Mouse (Mus musculus) limb, embryonic 14.5 days (tissue): ENCODE results near the gene AC129217.1. TPM values are rescaled to one million over a fixed set of nuclear protein-coding genes. Genes with fewer than 3 reads are reported as not detected.
A peak's percentile ranks its signal among the peaks of the same experiment; 100 is the strongest.

Experiments used
- ATAC-seq: fragments of 200-750 bp; cut with Nextera tagmentation; 2 replicates; pipeline ENCODE4 v1.8.0; 2017; ENCODE audit warnings: low read depth, moderate number of reproducible peaks, moderate TSS enrichment; ENCODE audit not compliant: low FRiP score
- DNase-seq: peaks from one replicate; pipeline ENCODE4 v3.0.0-alpha.2; 2015; ENCODE audit warnings: low spot score
- H3K27ac ChIP-seq: fragments of 300-500 bp; sonication (generic); replicated peaks from 2 replicates; pipeline ENCODE4 v1.5.1; 2014; ENCODE audit warnings: low read depth, mild to moderate bottlenecking, low read length, moderate library complexity, mixed read lengths
- H3K27me3 ChIP-seq: fragments of 300-500 bp; sonication (generic); 2 replicates; pipeline ENCODE4 v1.6.1; 2014; ENCODE audit warnings: low read length, mixed read lengths; ENCODE audit not compliant: control insufficient read depth, insufficient read depth
- H3K36me3 ChIP-seq: fragments of 300-500 bp; sonication (generic); 2 replicates; pipeline ENCODE4 v1.6.1; 2014; ENCODE audit warnings: mild to moderate bottlenecking, low read length, moderate library complexity, mixed read lengths; ENCODE audit not compliant: control insufficient read depth, insufficient read depth
- H3K4me1 ChIP-seq: fragments of 300-500 bp; sonication (generic); 2 replicates; pipeline ENCODE4 v1.6.1; 2014; ENCODE audit warnings: antibody characterized with exemption, low read length, mixed read lengths; ENCODE audit not compliant: control insufficient read depth, insufficient read depth
- H3K4me2 ChIP-seq: fragments of 300-500 bp; sonication (generic); replicated peaks from 2 replicates; pipeline ENCODE4 v1.6.1; 2014; ENCODE audit warnings: low read depth, mild to moderate bottlenecking, low read length, moderate library complexity; ENCODE audit not compliant: severe bottlenecking
- H3K4me3 ChIP-seq: fragments of 300-500 bp; sonication (generic); replicated peaks from 2 replicates; pipeline ENCODE4 v1.5.1; 2014; ENCODE audit warnings: low read length
- H3K9ac ChIP-seq: fragments of 300-500 bp; sonication (generic); 2 replicates; pipeline ENCODE4 v1.6.1; 2014; ENCODE audit warnings: mild to moderate bottlenecking, low read depth, low read length, moderate library complexity; ENCODE audit not compliant: severe bottlenecking
- H3K9me3 ChIP-seq: fragments of 300-500 bp; sonication (generic); 2 replicates; pipeline ENCODE4 v1.6.1; 2016; ENCODE audit warnings: low read length; ENCODE audit not compliant: control insufficient read depth
- POLR2A ChIP-seq: fragments of 200-500 bp; IDR thresholded peaks from 2 replicates; pipeline ENCODE4 v1.8.0; 2012; ENCODE audit warnings: inconsistent platforms, mild to moderate bottlenecking, moderate library complexity, borderline replicate concordance; ENCODE audit not compliant: insufficient read depth, insufficient read length; ENCODE audit errors: extremely low read depth
- WGBS: fragments of 180-500 bp; shearing (Covaris S2); extraction: QIAGEN DNeasy Blood & Tissue Kit; methylation state at CpG from one replicate; pipeline ENCODE4 v1.1.7; 2014; 5-methylcytosine and 5-hydroxymethylcytosine counted together
- polyA plus RNA-seq, 2 experiments: library from polyadenylated mRNA; depleted of rRNA in 1 of 2; stranded (reverse) in 1 of 2; unstranded in 1 of 2; fragments of >200 nt; fragmentation: Nextera tagmentation in 1 of 2; extraction: Ambion mirVana in 1 of 2; gene quantifications; 2 replicates each; pipeline versions ENCODE4 v1.2.1 to v1.2.3; 2012 to 2014

AC129217.1 gene
- polyA plus RNA-seq, 2 experiments, result 3.0 TPM; not detected in 1

GRCm38 (mm10) chr19:8844371-8845129, 15.0 kb downstream of the AC129217.1 start:
- Histone ChIP-seq H3K9ac (no peak overlapping the region), H3K4me3 (no peak overlapping the region), H3K27ac (no peak overlapping the region), H3K4me1 (peaks cover 9% of the 10 kb centered on the region), H3K36me3 (peaks cover 34% of the 10 kb centered on the region), H3K4me2 (no peak overlapping the region), H3K27me3 (no peaks in the 10 kb centered on the region), H3K9me3 (no peaks in the 10 kb centered on the region)
- DNase-seq, result peak; percentile 85
- 56% methylated on average over 5 of the region's 5 CpGs for WGBS
- TF ChIP-seq POLR2A, result no peak
- no peak for ATAC-seq

- ATAC-seq (no peak), DNase-seq (no peak)
- H3K27ac ChIP-seq, result no peak overlapping the region
- H3K9ac ChIP-seq, result no peak overlapping the region
- peaks cover 8% of the 10 kb centered on the region for H3K4me1 ChIP-seq
- H3K4me2 ChIP-seq, result no peak overlapping the region
- no peaks in the 10 kb centered on the region for H3K9me3 ChIP-seq
- 64% methylated on average over 5 of the region's 5 CpGs for WGBS
- no peaks in the 10 kb centered on the region for H3K27me3 ChIP-seq
- no peak for TF ChIP-seq POLR2A
- H3K36me3 ChIP-seq, result peaks cover 25% of the 10 kb centered on the region
- no peak overlapping the region for H3K4me3 ChIP-seq
These were observed 18.8 kb downstream of the AC129217.1 start for GRCm38 (mm10) chr19:8848356-8848755.

GRCm38 (mm10) chr19:8850402-8850901, 20.9 kb downstream of the AC129217.1 start, which contains the start of gene Lrrn4cl:
Gene Lrrn4cl, plus strand, starts transcription at chr19:8850768.
- Histone ChIP-seq H3K27ac (peak within 1 kb of the TSS; percentile 39), H3K4me3 (no peak within 1 kb of the TSS), H3K9me3 (no peaks in the 10 kb centered on the region), H3K4me1 (peaks cover 8% of the 10 kb centered on the region), H3K4me2 (0 out of 2 replicates have a peak within 1 kb of the TSS, but pooled peaks have one; percentile 7), H3K27me3 (no peaks in the 10 kb centered on the region), H3K9ac (0 out of 2 replicates have a peak within 1 kb of the TSS, but pooled peaks have one; percentile 21), H3K36me3 (peaks cover 21% of the 10 kb centered on the region)
- WGBS, result 13% methylated on average over 7 of the region's 7 CpGs
- TF ChIP-seq POLR2A, result no peak
- peak; percentile 52 for DNase-seq
- ATAC-seq, result peak; percentile 70; the same call in 1 of the 2 replicates

DNA sequence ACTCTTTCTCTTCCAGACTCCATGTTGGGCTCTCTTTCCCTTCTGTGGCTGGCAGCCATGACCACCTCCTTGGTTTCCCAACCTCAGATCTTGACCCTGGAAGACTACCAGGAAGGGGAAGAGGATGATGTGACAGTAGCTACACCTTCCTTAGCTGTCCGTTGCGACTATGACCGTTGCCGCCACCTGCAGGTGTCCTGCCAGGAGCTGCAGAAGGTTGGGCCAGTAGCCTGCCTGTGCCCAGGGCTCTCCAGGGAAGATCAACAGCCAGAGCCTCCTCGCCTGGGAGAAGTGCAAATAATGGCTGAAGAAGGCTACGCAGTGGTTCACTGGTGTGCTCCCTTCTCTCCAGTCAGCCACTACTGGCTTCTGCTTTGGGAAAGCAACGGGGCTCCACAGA, 22.1 kb downstream of the AC129217.1 start:
- no peak overlapping the region for H3K4me2 ChIP-seq
- H3K9me3 ChIP-seq, result no peaks in the 10 kb centered on the region
- no peak for TF ChIP-seq POLR2A
- H3K4me3 ChIP-seq, result no peak overlapping the region
- peaks cover 14% of the 10 kb centered on the region for H3K36me3 ChIP-seq
- 52% methylated on average over 7 of the region's 7 CpGs for WGBS
- no peaks in the 10 kb centered on the region for H3K27me3 ChIP-seq
- no peak for ATAC-seq
- H3K9ac ChIP-seq, result no peak overlapping the region
- no peak overlapping the region for H3K27ac ChIP-seq
- no peak for DNase-seq
- peaks cover 8% of the 10 kb centered on the region for H3K4me1 ChIP-seq

DNA sequence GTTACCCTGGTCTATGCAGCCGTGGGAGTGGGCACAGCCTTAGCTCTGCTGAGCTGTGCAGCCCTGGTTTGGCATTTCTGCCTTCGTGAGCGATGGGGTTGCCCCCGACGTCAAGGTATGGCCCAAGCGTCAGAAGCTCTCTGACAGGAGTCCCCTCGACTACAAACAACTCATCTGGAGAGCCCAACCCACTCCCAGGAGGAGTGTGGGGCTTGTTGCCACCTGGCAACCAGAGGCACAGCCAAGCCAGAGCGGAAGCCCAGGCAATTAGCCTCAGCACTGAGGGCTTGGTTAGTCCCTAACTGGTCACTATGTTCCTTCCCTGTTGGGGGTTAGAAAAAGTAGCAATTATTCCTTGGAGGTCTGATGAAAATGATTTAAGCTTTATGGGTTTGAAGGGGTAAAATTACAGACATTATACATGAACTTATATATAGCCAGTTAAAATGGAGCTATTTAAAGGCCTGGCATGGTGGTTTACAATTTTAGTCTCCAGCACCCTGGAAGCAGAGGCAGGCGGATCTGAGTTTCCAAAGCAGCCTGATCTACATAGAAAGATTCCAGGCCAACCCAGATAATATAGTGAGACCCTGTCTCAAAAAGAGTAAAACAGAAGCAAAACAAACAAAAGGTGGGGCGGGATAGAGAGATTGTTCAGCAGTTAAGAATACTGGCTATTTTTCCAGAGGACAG, 22.8 kb downstream of the AC129217.1 start:
- 46% methylated on average over 10 of the region's 10 CpGs for WGBS
- DNase-seq (no peak), ATAC-seq (no peak)
- Histone ChIP-seq H3K9ac (no peak overlapping the region), H3K27me3 (no peaks in the 10 kb centered on the region), H3K27ac (no peak overlapping the region), H3K4me2 (no peak overlapping the region), H3K36me3 (peaks cover 6% of the 10 kb centered on the region; the same call in 1 of the 2 replicates), H3K9me3 (no peaks in the 10 kb centered on the region), H3K4me3 (no peak overlapping the region), H3K4me1 (peaks cover 8% of the 10 kb centered on the region)
- no peak for TF ChIP-seq POLR2A
